Mouse (Mus musculus): ENCODE results near the gene Eln. TPM values are rescaled to one million over a fixed set of nuclear protein-coding genes. Genes with fewer than 3 reads are reported as not detected.
A peak's percentile ranks its signal among the peaks of the same experiment; 100 is the strongest.

Gene Eln
- polyA plus RNA-seq, 1 experiment from 2014 or later: 2.6 TPM

DNA sequence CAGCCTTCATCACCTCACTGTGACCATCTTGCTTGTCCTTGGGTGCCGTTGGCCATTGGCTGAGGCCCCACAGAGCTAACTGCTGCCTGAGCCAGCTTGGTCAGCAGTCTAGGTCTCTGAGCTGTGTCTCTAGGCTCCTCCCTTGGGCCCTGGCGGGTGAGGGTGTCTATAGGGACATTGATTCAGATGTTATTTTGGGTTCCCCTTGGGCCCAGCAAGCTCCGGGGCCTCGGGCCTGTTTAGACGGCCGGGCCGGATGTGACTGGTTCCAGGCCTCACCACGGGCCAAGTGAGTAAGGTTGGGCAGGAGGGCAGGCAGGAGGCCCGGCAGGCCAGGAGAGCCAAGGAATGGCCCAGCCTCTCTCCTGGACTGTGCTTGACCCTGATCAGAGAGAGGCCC lies 16.2 kb upstream of the Eln start:
- 69% methylated on average over 9 of the region's 9 CpGs for WGBS (ENCODE audit: insufficient replicate concordance)
- no peak overlapping the region for H3K4me3 ChIP-seq
- H3K9ac ChIP-seq: no peak overlapping the region
- H3K36me3 ChIP-seq: no peaks in the 10 kb centered on the region
- H3K4me1 ChIP-seq: no peaks in the 10 kb centered on the region
- no peaks in the 10 kb centered on the region for H3K27me3 ChIP-seq (replicated peaks)
- ATAC-seq: no peak
- no peak overlapping the region for H3K27ac ChIP-seq
- H3K4me2 ChIP-seq: no peak overlapping the region
- H3K9me3 ChIP-seq (replicated peaks): no peaks in the 10 kb centered on the region

DNA sequence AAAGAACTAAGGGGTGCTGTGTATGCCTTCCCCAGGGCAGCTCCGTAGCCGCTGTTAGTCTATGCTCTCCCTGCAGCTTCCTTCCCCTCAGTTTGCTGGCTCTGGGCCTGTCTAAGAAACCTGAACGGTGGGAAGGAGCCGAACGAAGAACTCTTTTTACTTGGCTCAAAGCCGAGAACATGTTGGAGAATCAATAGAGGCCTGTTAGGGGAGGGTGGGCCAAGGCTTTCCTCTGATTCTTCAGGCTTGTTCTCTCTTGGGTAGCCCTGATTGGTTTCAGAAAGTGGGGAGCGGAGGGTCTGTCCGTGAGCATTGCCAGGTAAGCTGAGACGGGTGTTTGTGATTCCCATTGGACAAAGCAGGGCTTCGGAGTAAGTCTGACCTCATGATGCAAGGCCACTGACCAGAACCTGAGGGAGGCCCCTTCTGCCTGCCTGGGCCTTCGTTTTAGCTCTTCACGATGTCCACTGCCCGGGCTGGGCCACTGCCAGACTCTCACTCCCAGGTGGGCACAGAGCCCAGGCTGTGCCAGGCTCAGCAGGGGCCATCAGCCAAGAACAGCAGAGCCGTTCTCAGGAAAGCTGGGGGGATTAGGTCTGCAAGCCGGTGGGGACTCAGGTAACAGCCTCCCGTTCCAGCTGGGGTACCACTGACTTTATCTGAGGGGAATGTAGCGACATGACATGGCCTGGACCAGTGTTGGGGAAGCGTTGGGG lies 14.4 kb upstream of the Eln start:
- Histone ChIP-seq H3K27me3 (replicated peaks) (peaks cover 4% of the 10 kb centered on the region; the same call in 1 of the 2 replicates), H3K4me2 (no peak overlapping the region), H3K9ac (no peak overlapping the region), H3K4me1 (no peaks in the 10 kb centered on the region), H3K36me3 (no peaks in the 10 kb centered on the region), H3K4me3 (no peak overlapping the region), H3K27ac (no peak overlapping the region), H3K9me3 (replicated peaks) (no peaks in the 10 kb centered on the region)
- ATAC-seq: no peak
- WGBS (ENCODE audit: insufficient replicate concordance): 65% methylated on average over 18 of the region's 18 CpGs

DNA sequence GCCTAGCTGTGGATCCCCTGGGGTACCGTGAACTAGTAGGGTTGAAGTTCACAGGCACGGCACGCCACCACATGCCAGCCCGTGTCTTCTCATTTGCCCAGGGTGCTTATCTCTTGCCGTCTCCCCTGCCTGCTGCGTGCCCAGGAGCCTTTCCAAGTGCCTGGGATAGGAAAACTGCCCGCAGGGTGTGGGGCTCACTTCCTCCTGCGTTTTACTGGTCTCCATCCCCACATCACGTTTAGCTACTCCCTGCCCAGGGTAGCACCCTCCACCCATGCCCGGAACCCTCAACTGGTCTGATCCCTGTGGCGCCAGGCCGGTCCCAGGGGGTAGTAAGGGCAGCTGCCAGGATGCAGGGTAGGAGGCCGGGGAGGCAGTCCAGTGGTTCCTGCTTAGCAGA lies 8.9 kb upstream of the Eln start:
- Histone ChIP-seq H3K27me3 (replicated peaks) (peaks cover 4% of the 10 kb centered on the region; the same call in 1 of the 2 replicates), H3K27ac (no peak overlapping the region), H3K4me3 (no peak overlapping the region), H3K4me1 (no peaks in the 10 kb centered on the region), H3K9ac (no peak overlapping the region), H3K9me3 (replicated peaks) (no peaks in the 10 kb centered on the region), H3K36me3 (no peaks in the 10 kb centered on the region), H3K4me2 (no peak overlapping the region)
- ATAC-seq: no peak
- WGBS (ENCODE audit: insufficient replicate concordance): 17% methylated on average over 13 of the region's 13 CpGs

DNA sequence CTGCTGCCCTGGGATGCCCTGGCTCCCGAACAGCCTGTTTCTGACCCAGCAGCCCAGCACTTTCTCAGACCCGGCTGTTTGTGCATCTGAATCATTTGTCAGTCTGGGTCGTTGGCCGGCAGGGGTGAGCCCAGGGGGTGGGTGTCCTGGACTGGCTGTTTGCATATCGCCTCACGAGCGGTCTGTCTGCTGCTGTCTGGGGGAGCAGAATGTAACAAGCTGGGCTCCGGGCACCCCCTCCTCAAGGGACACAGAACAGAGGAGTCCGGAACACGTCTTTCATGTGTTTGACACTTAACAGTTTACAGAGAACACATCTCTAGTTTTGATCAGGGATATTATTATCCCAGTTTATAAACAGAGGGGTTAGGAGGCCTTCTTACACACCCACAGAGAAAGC lies 7.0 kb upstream of the Eln start:
- H3K9ac ChIP-seq: no peak overlapping the region
- peaks cover 7% of the 10 kb centered on the region; the same call in 1 of the 2 replicates for H3K27me3 ChIP-seq (replicated peaks)
- WGBS (ENCODE audit: insufficient replicate concordance): 57% methylated on average over 10 of the region's 10 CpGs
- H3K27ac ChIP-seq: no peak overlapping the region
- H3K4me2 ChIP-seq: no peak overlapping the region
- ATAC-seq: no peak
- no peaks in the 10 kb centered on the region for H3K36me3 ChIP-seq
- H3K4me1 ChIP-seq: no peaks in the 10 kb centered on the region
- H3K4me3 ChIP-seq: no peak overlapping the region
- H3K9me3 ChIP-seq (replicated peaks): no peaks in the 10 kb centered on the region

DNA sequence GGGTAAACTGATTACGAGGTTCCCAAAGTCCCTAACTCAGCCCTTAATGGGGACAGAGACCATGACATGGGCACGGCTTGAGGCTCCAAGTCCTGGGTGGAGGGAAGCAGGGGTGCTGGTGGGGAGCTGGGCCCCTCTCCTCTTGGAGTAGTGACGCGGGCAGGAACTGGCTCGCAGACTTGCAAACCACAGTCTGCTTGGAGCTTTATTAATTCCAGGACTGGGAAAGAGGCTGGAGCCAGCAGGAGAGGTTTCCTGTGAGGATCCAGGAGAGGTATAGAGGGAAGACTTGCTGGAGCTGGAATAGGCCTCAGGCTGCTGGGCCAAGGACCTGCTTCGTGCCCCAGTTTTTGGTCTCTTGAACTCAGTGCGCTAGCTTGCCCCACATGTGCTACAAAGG lies 3.3 kb upstream of the Eln start:
- peaks cover 30% of the 10 kb centered on the region for H3K27me3 ChIP-seq (replicated peaks)
- no peak for ATAC-seq
- no peaks in the 10 kb centered on the region for H3K36me3 ChIP-seq
- 79% methylated on average over 7 of the region's 7 CpGs for WGBS (ENCODE audit: insufficient replicate concordance)
- no peak overlapping the region for H3K9ac ChIP-seq
- H3K4me3 ChIP-seq: no peak overlapping the region
- H3K9me3 ChIP-seq (replicated peaks): no peaks in the 10 kb centered on the region
- peaks cover 3% of the 10 kb centered on the region; the same call in 1 of the 2 replicates for H3K4me1 ChIP-seq
- H3K27ac ChIP-seq: no peak overlapping the region
- H3K4me2 ChIP-seq: no peak overlapping the region

DNA sequence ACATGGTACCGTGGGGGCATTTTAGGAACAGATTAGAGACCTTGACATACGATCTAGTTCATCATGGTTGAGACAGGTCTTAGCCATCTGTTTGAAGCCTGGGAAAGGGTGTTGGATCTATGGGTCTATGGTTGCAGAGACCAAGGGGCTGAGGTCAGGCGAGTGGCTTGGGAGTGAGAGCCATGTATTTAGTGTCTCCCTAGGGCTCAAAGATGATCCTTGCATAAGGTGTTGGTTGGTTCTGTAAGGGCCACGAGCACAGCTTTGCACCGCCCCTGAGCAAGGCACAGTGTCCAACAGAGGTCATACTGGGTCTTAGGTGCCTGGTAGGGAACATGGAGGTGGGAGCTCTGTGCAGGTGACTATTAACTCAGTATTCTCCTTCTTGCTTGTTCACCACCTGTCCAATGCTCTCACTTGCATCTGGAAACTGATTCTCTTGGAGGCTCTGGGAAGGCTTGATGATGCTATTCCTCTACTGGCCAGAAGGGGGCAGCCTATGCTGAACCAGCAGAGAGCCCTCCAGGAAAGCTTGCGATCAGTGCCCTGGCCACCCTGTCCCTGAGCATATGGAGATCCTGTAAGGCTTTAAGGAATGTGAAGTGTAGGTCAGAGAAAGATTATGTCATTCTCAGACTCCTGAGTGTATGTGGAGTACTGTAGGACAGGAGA lies 960 bp upstream of the Eln start:
- H3K9me3 ChIP-seq (replicated peaks): no peaks in the 10 kb centered on the region
- peak overlapping the region; percentile 58 for H3K4me2 ChIP-seq
- no peak overlapping the region for H3K27ac ChIP-seq
- WGBS (ENCODE audit: insufficient replicate concordance): 39% methylated on average over 6 of the region's 6 CpGs
- no peak for ATAC-seq
- no peak overlapping the region for H3K4me3 ChIP-seq
- H3K9ac ChIP-seq: no peak overlapping the region
- peaks cover 53% of the 10 kb centered on the region for H3K27me3 ChIP-seq (replicated peaks)
- H3K4me1 ChIP-seq: peaks cover 3% of the 10 kb centered on the region; the same call in 1 of the 2 replicates
- no peaks in the 10 kb centered on the region for H3K36me3 ChIP-seq

DNA sequence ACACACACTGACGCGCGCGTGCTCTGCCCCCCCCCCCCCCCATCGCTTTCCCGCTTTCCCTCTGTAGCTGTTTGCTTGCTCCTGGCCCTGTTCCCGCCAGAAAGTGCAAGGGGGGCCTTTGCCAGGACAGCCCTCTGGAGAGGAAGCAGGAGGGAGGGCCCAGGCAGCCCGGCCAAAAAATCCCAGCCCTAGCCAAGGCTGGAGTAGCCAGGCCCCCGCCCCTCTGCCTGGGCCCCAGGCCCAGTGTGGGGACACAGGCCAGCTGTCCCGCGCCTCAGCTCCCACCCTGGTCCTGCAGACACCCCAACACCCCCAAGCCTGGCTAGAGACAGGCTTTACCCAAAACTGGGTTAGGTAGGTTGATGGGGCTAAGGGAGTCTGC lies 380 bp upstream of the Eln start:
- no peak overlapping the region for H3K27ac ChIP-seq
- no peak for ATAC-seq
- H3K27me3 ChIP-seq (replicated peaks): peaks cover 55% of the 10 kb centered on the region
- H3K36me3 ChIP-seq: no peaks in the 10 kb centered on the region
- no peaks in the 10 kb centered on the region for H3K9me3 ChIP-seq (replicated peaks)
- no peak overlapping the region for H3K9ac ChIP-seq
- WGBS (ENCODE audit: insufficient replicate concordance): 22% methylated on average over 5 of the region's 11 CpGs
- peak overlapping the region; percentile 33; the same call in 1 of the 2 replicates for H3K4me3 ChIP-seq
- peak overlapping the region; percentile 58 for H3K4me2 ChIP-seq
- peaks cover 6% of the 10 kb centered on the region; the same call in 1 of the 2 replicates for H3K4me1 ChIP-seq

DNA sequence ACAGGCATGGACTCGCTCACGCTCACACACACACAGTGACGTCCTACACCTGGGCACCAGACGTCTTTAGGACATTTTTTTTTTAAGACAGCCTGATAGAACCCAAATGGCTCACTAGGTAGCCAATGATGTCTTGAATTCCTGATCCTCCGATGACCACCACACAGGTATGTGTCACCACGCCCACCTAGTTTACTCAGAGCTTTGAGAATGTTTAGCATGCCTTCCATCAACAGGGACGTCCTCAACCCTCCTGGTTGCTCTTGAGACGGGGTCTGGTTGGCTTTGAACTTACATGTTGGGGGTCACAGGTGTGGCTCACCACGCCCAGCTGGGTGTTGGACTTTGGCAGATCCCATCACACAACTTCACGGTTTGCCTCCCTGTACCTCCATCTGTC lies 922 bp downstream of the Eln start:
- H3K4me1 ChIP-seq: peaks cover 11% of the 10 kb centered on the region; the same call in 1 of the 2 replicates
- H3K27ac ChIP-seq: no peak overlapping the region
- WGBS (ENCODE audit: insufficient replicate concordance): 59% methylated on average over 10 of the region's 10 CpGs
- no peak for ATAC-seq
- H3K9ac ChIP-seq: no peak overlapping the region
- no peak overlapping the region for H3K4me3 ChIP-seq
- peaks cover 57% of the 10 kb centered on the region for H3K27me3 ChIP-seq (replicated peaks)
- H3K9me3 ChIP-seq (replicated peaks): no peaks in the 10 kb centered on the region
- no peaks in the 10 kb centered on the region for H3K36me3 ChIP-seq
- H3K4me2 ChIP-seq: no peak overlapping the region

DNA sequence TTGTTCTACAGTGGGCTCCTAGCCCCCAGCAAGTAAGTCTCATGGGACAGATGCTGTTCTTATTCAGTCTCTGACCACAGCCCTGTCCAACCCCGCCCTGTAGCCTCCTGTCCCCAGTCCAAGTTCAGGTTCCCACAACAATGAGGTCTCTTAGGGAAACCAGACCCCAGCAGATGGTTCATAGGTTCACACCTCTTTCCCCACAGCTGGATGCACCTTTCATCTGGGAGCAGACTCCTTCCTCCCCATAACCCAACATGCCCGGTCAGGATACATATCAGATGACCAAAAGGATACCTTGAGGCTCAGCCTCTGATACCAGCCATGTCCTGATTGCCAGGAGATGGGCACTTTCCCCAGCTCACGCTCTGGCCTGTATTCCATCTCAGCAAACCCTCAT lies 1.3 kb downstream of the Eln start:
- no peak overlapping the region for H3K9ac ChIP-seq
- H3K27ac ChIP-seq: no peak overlapping the region
- no peak overlapping the region for H3K4me3 ChIP-seq
- peaks cover 11% of the 10 kb centered on the region; the same call in 1 of the 2 replicates for H3K4me1 ChIP-seq
- no peak overlapping the region for H3K4me2 ChIP-seq
- no peak for ATAC-seq
- 52% methylated on average over 3 of the region's 3 CpGs for WGBS (ENCODE audit: insufficient replicate concordance)
- H3K9me3 ChIP-seq (replicated peaks): no peaks in the 10 kb centered on the region
- H3K27me3 ChIP-seq (replicated peaks): peaks cover 60% of the 10 kb centered on the region
- no peaks in the 10 kb centered on the region for H3K36me3 ChIP-seq

DNA sequence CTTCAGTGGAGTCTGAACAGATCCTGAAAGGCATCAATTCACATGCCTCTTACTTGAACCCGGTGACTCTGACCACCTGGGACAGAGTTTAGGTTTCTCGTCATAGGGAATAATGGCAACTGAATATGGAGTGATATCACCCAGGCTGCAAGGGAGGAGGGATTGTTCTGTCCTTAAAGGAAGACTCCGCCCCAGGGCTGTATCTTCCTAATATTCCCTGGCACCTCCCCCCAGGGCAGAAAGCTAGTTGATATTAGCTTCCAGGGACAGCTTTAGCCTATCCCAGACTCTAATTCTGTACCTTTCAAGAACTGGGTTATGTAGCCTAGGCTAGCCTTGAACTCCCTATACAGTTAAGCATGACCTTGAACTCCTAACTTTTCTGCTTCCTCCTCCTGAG lies 2.1 kb downstream of the Eln start:
- Histone ChIP-seq H3K9me3 (replicated peaks) (no peaks in the 10 kb centered on the region), H3K27ac (no peak overlapping the region), H3K27me3 (replicated peaks) (peaks cover 60% of the 10 kb centered on the region), H3K36me3 (no peaks in the 10 kb centered on the region), H3K4me1 (peaks cover 11% of the 10 kb centered on the region; the same call in 1 of the 2 replicates), H3K4me2 (no peak overlapping the region), H3K9ac (no peak overlapping the region), H3K4me3 (no peak overlapping the region)
- WGBS (ENCODE audit: insufficient replicate concordance): 75% methylated on average over 3 of the region's 3 CpGs
- no peak for ATAC-seq

DNA sequence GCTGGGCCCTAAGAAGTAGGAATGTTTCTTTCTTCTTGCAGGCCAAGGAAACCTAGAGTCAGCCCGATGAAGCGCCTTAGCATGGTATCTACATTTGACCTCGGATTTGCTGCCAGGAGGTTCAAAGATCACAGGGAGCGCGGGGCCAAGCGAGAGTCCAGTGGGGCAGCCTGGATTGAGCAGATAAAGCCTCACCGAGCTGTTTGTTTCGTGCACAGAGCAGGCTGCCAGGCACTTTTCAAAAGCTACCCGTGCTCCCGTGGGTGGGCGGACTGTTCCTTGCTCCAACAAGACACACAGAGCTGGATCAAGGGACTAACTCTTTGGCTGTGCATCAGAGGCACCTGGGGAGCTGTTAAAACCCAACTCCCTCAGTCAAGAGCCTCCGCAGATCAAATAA lies 3.1 kb downstream of the Eln start:
- Histone ChIP-seq H3K9me3 (replicated peaks) (no peaks in the 10 kb centered on the region), H3K9ac (no peak overlapping the region), H3K4me2 (no peak overlapping the region), H3K27me3 (replicated peaks) (peaks cover 56% of the 10 kb centered on the region), H3K27ac (0 out of 2 replicates have a peak overlapping the region, but pooled peaks have one; percentile 17), H3K4me1 (peaks cover 11% of the 10 kb centered on the region; the same call in 1 of the 2 replicates), H3K4me3 (no peak overlapping the region), H3K36me3 (no peaks in the 10 kb centered on the region)
- WGBS (ENCODE audit: insufficient replicate concordance): 37% methylated on average over 12 of the region's 12 CpGs
- no peak for ATAC-seq

DNA sequence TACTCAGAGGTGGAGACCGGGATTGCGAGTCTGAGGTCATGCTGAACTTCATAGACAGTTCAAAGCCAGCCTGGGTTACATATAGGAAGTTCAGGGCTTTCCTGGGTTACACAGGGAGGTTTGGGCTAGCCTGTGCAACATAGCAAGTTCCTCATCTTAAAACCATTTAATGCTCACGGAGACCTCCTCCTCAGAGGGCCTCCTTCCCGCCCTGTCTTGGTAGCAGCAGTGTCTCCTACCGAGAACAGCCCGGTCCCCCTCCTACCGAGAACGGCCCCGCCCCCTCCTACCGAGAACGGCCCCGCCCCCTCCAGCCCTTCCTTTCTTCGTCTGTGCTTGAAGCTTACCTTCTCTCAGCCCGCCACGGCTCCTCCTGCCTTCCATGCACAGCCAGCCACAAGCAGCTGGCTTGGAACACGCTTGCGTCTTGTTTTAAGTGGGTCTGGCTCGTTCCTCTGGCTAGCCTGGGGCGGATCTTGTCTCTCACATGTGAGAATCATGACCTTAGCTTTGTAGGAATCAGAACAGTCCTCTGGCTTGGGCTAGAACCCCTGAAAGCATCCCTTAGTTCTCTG lies 4.8 kb downstream of the Eln start:
- H3K36me3 ChIP-seq: no peaks in the 10 kb centered on the region
- 10% methylated on average over 19 of the region's 19 CpGs for WGBS (ENCODE audit: insufficient replicate concordance)
- H3K9me3 ChIP-seq (replicated peaks): no peaks in the 10 kb centered on the region
- 0 out of 2 replicates have a peak, but pooled peaks have one; percentile 22 for ATAC-seq
- H3K4me2 ChIP-seq: no peak overlapping the region; the same call in 1 of the 2 replicates
- H3K4me1 ChIP-seq: peaks cover 8% of the 10 kb centered on the region; the same call in 1 of the 2 replicates
- no peak overlapping the region for H3K9ac ChIP-seq
- H3K27me3 ChIP-seq (replicated peaks): peaks cover 49% of the 10 kb centered on the region
- H3K27ac ChIP-seq: no peak overlapping the region
- H3K4me3 ChIP-seq: no peak overlapping the region
